Mouse (Mus musculus): ENCODE results near the gene Gm30083. TPM values are rescaled to one million over a fixed set of nuclear protein-coding genes. Genes with fewer than 3 reads are reported as not detected.

Gm30083 gene
- polyA plus RNA-seq, 1 experiment from 2014 or later: not detected

GRCm38 (mm10) chr14:33958186-33958585 is 56.8 kb downstream of the Gm30083 start:
- 0 out of 2 replicates have a peak, but pooled peaks cover 7% of the 10 kb centered on the region for H3K27me3 ChIP-seq
- H3K9me3 ChIP-seq: no peaks in the 10 kb centered on the region
- H3K9ac ChIP-seq: no peak overlapping the region
- H3K27ac ChIP-seq: no peak overlapping the region
- H3K4me3 ChIP-seq: no peak overlapping the region
- WGBS: 91% methylated on average over 4 of the region's 4 CpGs
- no peak for ATAC-seq (ENCODE audit: insufficient number of reproducible peaks, low FRiP score, low TSS enrichment, low read depth)
- H3K36me3 ChIP-seq: no peaks in the 10 kb centered on the region
- H3K4me2 ChIP-seq: no peak overlapping the region
- H3K4me1 ChIP-seq: no peaks in the 10 kb centered on the region

GRCm38 (mm10) chr14:33956055-33956454 is 58.9 kb downstream of the Gm30083 start:
- 76% methylated on average over 13 of the region's 13 CpGs for WGBS
- Histone ChIP-seq H3K36me3 (no peaks in the 10 kb centered on the region), H3K9ac (no peak overlapping the region), H3K27ac (no peak overlapping the region), H3K4me2 (no peak overlapping the region), H3K27me3 (no peaks in the 10 kb centered on the region), H3K4me1 (no peaks in the 10 kb centered on the region), H3K4me3 (no peak overlapping the region), H3K9me3 (no peaks in the 10 kb centered on the region)
- ATAC-seq (ENCODE audit: insufficient number of reproducible peaks, low FRiP score, low TSS enrichment, low read depth): no peak

- H3K9ac ChIP-seq: no peak within 1 kb of the TSS
- H3K27ac ChIP-seq: no peak within 1 kb of the TSS
- H3K9me3 ChIP-seq: no peaks in the 10 kb centered on the region
- H3K4me3 ChIP-seq: no peak within 1 kb of the TSS
- no peak within 1 kb of the TSS for H3K4me2 ChIP-seq
- no peaks in the 10 kb centered on the region for H3K27me3 ChIP-seq
- 80% methylated on average over 5 of the region's 5 CpGs for WGBS
- H3K4me1 ChIP-seq: no peaks in the 10 kb centered on the region
- no peaks in the 10 kb centered on the region for H3K36me3 ChIP-seq
- no peak for ATAC-seq (ENCODE audit: insufficient number of reproducible peaks, low FRiP score, low TSS enrichment, low read depth)
Observed at GRCm38 (mm10) chr14:33953761-33954160, 61.2 kb downstream of the Gm30083 start, which contains the start of gene Rbp3. Rbp3 (plus strand) TSS chr14:33954003.

- Histone ChIP-seq H3K4me1 (no peaks in the 10 kb centered on the region), H3K4me2 (no peak overlapping the region), H3K9me3 (no peaks in the 10 kb centered on the region), H3K9ac (no peak overlapping the region), H3K27me3 (no peaks in the 10 kb centered on the region), H3K36me3 (no peaks in the 10 kb centered on the region), H3K4me3 (no peak overlapping the region), H3K27ac (no peak overlapping the region)
- no peak for ATAC-seq (ENCODE audit: insufficient number of reproducible peaks, low FRiP score, low TSS enrichment, low read depth)
- 48% methylated on average over 6 of the region's 6 CpGs for WGBS
Observed at GRCm38 (mm10) chr14:33952233-33952981, 62.6 kb downstream of the Gm30083 start.

- WGBS: 87% methylated on average over 6 of the region's 6 CpGs
Observed at GRCm38 (mm10) chr14:33946125-33946524, 68.9 kb downstream of the Gm30083 start.

GRCm38 (mm10) chr14:33942222-33942621 is 72.8 kb downstream of the Gm30083 start:
- Histone ChIP-seq H3K9me3 (no peaks in the 10 kb centered on the region), H3K9ac (no peak overlapping the region), H3K27me3 (0 out of 2 replicates have a peak, but pooled peaks cover 3% of the 10 kb centered on the region), H3K4me1 (no peaks in the 10 kb centered on the region; the same call in 1 of the 2 replicates), H3K27ac (no peak overlapping the region), H3K4me2 (no peak overlapping the region), H3K36me3 (no peaks in the 10 kb centered on the region), H3K4me3 (no peak overlapping the region)
- 72% methylated on average over 5 of the region's 5 CpGs for WGBS
- no peak for ATAC-seq (ENCODE audit: insufficient number of reproducible peaks, low FRiP score, low TSS enrichment, low read depth)

More at GRCm38 (mm10) chr14:33946125-33946524, 68.9 kb downstream of the Gm30083 start:
- Histone ChIP-seq H3K27me3 (no peaks in the 10 kb centered on the region), H3K9ac (no peak overlapping the region), H3K4me2 (no peak overlapping the region), H3K4me1 (no peaks in the 10 kb centered on the region), H3K27ac (no peak overlapping the region), H3K36me3 (no peaks in the 10 kb centered on the region), H3K9me3 (no peaks in the 10 kb centered on the region), H3K4me3 (no peak overlapping the region)
- no peak for ATAC-seq (ENCODE audit: insufficient number of reproducible peaks, low FRiP score, low TSS enrichment, low read depth)

- 71% methylated on average over 8 of the region's 8 CpGs for WGBS
Observed at GRCm38 (mm10) chr14:33940739-33941138, 74.2 kb downstream of the Gm30083 start, which contains the start of gene Gdf2. Gdf2 (plus strand) TSS chr14:33941039.

GRCm38 (mm10) chr14:33939117-33939516 is 75.9 kb downstream of the Gm30083 start:
- 25% methylated on average over 9 of the region's 9 CpGs for WGBS
- Histone ChIP-seq H3K9me3 (no peaks in the 10 kb centered on the region), H3K27me3 (0 out of 2 replicates have a peak, but pooled peaks cover 3% of the 10 kb centered on the region), H3K36me3 (peaks cover 17% of the 10 kb centered on the region), H3K4me1 (no peaks in the 10 kb centered on the region; the same call in 1 of the 2 replicates), H3K4me2 (peak overlapping the region; percentile 27; the same call in 1 of the 2 replicates), H3K9ac (no peak overlapping the region), H3K4me3 (no peak overlapping the region), H3K27ac (no peak overlapping the region)
- no peak for ATAC-seq (ENCODE audit: insufficient number of reproducible peaks, low FRiP score, low TSS enrichment, low read depth)

More at GRCm38 (mm10) chr14:33940739-33941138, 74.2 kb downstream of the Gm30083 start, which contains the start of gene Gdf2:
- Histone ChIP-seq H3K9me3 (no peaks in the 10 kb centered on the region), H3K27me3 (0 out of 2 replicates have a peak, but pooled peaks cover 3% of the 10 kb centered on the region), H3K36me3 (peaks cover 8% of the 10 kb centered on the region), H3K27ac (no peak within 1 kb of the TSS), H3K4me1 (no peaks in the 10 kb centered on the region; the same call in 1 of the 2 replicates), H3K4me2 (no peak within 1 kb of the TSS), H3K4me3 (no peak within 1 kb of the TSS), H3K9ac (no peak within 1 kb of the TSS)
- ATAC-seq (ENCODE audit: insufficient number of reproducible peaks, low FRiP score, low TSS enrichment, low read depth): no peak

Other genes starting within 250 kb of the Gm30083 start
- 30.3 and 33.8 TPM in 2 replicates for gene Gdf10, start 91.6 kb downstream of the Gm30083 start, polyA plus RNA-seq (2015; fragmentation: Nextera tagmentation; extraction: Ambion mirVana)
- gene Gdf2, start 74.1 kb downstream of the Gm30083 start, polyA plus RNA-seq (2015; fragmentation: Nextera tagmentation; extraction: Ambion mirVana): not detected in 2 replicates
- gene Rbp3, start 61.2 kb downstream of the Gm30083 start, polyA plus RNA-seq (2015; fragmentation: Nextera tagmentation; extraction: Ambion mirVana): not detected in 2 replicates
- gene Zfp488, start 36.4 kb downstream of the Gm30083 start, polyA plus RNA-seq (2015; fragmentation: Nextera tagmentation; extraction: Ambion mirVana): 0.15 and 0.28 TPM in 2 replicates
- gene Gm5460, start 1.6 kb upstream of the Gm30083 start, polyA plus RNA-seq (2015; fragmentation: Nextera tagmentation; extraction: Ambion mirVana): not detected in 2 replicates
- not detected in 2 replicates for gene Antxrl, start 37.5 kb upstream of the Gm30083 start, polyA plus RNA-seq (2015; fragmentation: Nextera tagmentation; extraction: Ambion mirVana)
- gene Anxa8, start 70.8 kb upstream of the Gm30083 start, polyA plus RNA-seq (2015; fragmentation: Nextera tagmentation; extraction: Ambion mirVana): 75.7 and 87.2 TPM in 2 replicates
- gene A630023A22Rik, start 87.6 kb upstream of the Gm30083 start, polyA plus RNA-seq (2015; fragmentation: Nextera tagmentation; extraction: Ambion mirVana): 0.12 TPM in 1 of 2 replicates, not detected in the other
- gene Npy4r, start 137.3 kb upstream of the Gm30083 start, polyA plus RNA-seq (2015; fragmentation: Nextera tagmentation; extraction: Ambion mirVana): 0.09 TPM in 1 of 2 replicates, not detected in the other
- gene Gprin2, start 186.5 kb upstream of the Gm30083 start, polyA plus RNA-seq (2015; fragmentation: Nextera tagmentation; extraction: Ambion mirVana): 2.8 and 3.4 TPM in 2 replicates
- gene Syt15, start 204.4 kb upstream of the Gm30083 start, polyA plus RNA-seq (2015; fragmentation: Nextera tagmentation; extraction: Ambion mirVana): 0.82 and 1.3 TPM in 2 replicates